Mouse (Mus musculus) central nervous system, embryonic 11.5 days (tissue): ENCODE measurements around the gene Fam57b. TPM values are rescaled to one million over a fixed set of nuclear protein-coding genes. Genes with fewer than 3 reads are reported as not detected.

ENCODE experiments used
- polyA plus RNA-seq: library from polyadenylated mRNA; depleted of rRNA; stranded (reverse); fragments of >200 nt; gene quantifications from 2 replicates; pipeline ENCODE4 v1.2.3, GENCODE M21; 2012; rRNA removed

The Fam57b gene
- polyA plus RNA-seq: 23.7 and 32.0 TPM in 2 replicates

DNA sequence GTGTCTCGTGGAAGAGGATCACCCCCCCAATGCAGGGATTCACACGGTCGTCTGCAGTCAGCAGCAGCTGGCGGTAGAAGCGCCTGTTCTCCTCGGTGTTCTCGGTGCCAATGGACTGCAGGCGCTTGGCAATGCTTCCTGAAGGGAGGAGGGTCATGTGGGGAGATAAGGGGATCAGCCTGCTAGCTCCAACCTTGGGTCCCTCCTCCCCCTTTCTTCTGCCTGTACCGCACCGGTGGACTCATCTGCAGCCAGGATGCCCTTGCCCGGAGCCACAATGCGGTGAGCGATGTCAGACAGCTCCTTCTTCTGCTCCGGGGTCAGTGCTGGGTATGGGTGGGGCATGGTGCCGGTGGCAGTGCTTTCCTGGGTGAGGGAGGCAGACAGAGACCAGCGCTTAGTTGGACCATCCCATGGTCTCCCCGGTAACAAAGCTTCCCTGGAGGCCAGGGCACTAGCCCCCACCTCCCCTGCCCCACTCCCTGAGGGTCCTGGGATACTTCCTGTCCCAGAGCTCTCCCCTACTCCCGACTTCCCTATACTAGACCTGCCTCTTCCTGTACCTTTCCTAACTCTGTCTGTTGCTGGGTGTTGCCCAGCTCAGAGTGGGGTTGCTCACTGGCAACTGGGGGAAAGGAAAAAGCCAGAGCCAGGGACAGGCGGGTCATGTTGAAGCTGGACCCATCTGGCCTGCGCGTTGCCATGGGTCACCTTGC is at the start of gene Fam57b:
TSS of gene Fam57b (plus strand) at position 258 of the 716 bp plus-strand sequence.

DNA sequence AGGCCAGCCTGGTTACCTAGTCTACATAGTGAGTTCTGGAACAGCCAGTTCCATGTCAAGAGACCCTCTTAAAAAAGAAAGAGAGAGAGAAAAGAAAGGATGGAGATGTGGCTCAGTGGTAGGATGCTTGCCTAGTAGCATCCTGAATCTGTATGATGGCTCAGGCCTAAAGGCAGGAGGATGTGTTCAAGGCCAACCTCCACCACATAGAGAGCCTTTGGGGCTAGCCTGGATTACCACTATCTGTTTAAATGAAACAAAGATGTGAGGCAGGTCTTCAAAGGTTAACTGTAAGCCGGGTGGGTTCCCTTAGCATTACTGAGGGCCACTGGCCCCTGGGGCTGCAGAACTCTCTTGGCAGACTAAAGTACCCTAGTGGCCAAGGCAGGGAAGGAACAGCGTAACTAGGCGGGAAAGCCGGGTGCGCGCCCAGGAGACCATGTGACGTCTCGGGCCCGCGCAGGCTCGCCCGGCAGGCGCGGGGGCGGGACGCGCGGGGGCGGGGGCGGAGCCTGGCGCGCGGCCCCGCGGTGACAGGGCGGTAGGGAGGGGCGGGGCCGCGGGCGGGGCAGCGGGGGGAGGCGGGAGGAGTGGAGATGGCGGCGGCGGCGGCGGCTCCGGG is 38.3 kb upstream of the Fam57b start, which contains the start of gene Mapk3:
TSS of gene Mapk3 (plus strand) at position 552 of the 622 bp plus-strand sequence.

GRCm38 (mm10) chr7:126766201-126766600 is 31.3 kb upstream of the Fam57b start, which contains the start of gene Gdpd3:
Gdpd3 (plus strand) TSS chr7:126766334.

DNA sequence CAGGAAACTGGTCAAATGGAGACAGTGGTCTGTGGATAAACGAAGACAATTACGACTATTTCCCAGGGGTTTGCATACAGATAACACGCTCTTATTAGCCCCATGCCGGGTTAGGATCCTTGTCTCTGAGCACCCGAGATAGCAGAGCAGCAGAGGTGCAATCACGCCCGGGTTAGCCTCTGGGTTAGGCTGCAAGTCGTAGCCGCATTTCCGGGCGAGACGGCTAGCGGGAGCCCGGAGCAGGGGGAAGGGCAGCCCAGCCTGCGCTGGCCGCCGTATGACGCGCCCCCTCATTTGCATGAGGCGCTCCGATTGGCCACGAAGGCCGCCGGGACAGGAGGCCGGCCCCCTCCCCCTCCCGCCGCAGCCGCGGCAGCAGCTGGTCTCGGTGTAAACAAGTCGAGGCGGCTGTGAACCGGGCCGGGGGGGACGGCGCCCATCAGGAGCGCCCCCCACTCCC is 20.8 kb upstream of the Fam57b start, which contains the start of gene Ypel3:
TSS of gene Ypel3 (plus strand) at position 358 of the 460 bp plus-strand sequence.

GRCm38 (mm10) chr7:126780971-126781635 is 16.4 kb upstream of the Fam57b start, which contains the start of gene Tbx6:
Tbx6 (plus strand) TSS chr7:126781483.

DNA sequence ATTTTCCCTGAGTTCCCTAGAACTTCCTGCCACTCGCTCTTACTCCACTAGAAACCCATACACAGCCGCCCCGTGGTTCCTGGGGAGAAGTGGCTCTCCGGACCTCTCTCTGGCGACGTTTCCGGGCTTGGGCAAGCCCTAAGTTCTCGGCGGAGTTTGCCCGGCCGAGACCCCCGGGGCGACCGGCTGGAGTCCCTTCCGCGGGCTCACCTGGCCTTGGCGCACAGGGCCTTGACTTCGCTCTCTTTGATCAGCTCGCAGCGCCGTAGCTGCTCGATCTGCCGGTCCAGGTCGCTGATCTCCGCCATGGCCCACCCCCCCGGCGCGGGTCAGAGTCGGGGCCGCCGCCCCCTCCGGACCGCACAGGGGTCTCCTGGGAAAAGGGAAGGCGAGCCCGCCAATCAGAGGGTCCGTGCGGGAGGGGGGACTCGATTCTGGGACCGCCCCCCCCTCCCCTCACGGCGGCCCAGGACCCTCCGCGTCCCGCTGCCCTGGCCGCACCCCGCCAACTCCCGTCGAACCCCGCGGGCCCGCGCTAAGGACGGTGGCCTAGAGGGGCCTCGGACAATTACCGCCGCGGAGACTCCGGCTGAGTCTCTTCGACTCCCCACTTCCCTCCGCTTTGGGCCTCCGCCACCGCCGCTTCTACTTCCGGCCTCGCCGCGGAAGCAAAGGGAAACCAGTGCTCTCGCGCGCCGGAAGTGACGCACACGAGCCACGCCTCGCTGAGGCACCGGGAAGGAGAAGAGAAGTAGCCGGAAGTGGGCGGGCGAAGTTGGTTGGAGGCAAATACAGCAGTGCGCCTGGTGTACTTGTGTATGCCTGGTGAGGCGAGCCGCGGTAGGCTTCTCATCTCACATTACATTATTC is 5.4 kb upstream of the Fam57b start, which contains the start of gene Ppp4c:
TSS of gene Ppp4c (minus strand) at position 646 of the 870 bp plus-strand sequence.

DNA sequence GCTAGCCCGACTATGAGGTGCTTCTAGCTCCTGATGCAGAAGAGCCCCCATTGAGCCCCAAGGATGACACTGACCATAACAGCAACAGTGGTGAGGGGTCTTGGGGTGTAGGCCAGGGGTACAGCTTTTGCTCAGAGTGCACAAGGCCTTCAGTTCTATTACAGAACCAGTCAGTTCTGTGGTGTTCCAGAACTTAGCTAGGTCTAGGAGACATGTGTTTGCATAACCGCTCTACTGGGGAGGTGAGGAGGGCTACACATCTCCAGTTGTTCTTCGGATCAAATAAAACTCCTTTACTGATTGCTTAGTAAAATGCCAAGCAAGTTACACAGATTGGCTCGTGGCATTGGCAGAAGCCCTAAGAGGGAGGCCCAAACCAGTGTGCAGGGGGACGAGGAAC is 34.1 kb downstream of the Fam57b start, which contains the start of gene 4930451I11Rik:
TSS of gene 4930451I11Rik (minus strand) at position 101 of the 400 bp plus-strand sequence.

GRCm38 (mm10) chr7:126847116-126847420 is 49.6 kb downstream of the Fam57b start, which contains the start of gene Doc2a:
Doc2a (plus strand) TSS chr7:126847416.

DNA sequence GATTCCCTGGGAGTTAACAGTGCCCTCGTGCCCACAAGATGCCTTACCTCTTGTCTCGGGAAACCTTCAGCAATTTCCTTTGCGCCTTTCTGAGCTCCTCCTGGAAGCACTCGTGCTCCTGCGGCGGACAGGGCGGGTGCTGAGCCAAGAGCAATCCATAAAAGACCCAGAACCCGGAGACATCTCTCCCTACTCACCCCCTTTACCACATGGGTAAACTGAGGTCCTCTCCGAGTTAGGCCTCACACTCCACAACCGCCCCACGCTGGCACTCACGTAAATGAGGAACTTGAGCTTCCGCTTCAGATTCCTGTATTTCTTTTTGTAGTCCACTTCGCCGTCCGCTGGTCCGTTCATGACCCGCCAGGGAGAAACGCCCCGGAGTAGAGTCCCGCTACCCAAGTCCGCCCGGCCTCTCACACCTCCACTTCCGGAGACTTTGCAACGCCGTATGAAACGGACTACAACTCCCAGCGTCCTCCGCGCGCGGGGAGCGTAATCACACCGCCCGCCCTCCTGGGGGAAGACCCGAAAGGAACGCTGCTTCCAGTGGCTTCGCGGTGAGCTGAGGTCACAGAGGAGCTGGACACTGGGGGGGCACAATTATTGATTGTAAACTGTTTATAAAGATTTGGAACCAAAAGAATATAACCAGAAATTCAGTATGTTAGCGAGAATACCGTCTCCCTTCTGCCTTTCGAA is 64.1 kb downstream of the Fam57b start, which contains the start of gene Hirip3:
TSS of gene Hirip3 (plus strand) at position 544 of the 702 bp plus-strand sequence.

DNA sequence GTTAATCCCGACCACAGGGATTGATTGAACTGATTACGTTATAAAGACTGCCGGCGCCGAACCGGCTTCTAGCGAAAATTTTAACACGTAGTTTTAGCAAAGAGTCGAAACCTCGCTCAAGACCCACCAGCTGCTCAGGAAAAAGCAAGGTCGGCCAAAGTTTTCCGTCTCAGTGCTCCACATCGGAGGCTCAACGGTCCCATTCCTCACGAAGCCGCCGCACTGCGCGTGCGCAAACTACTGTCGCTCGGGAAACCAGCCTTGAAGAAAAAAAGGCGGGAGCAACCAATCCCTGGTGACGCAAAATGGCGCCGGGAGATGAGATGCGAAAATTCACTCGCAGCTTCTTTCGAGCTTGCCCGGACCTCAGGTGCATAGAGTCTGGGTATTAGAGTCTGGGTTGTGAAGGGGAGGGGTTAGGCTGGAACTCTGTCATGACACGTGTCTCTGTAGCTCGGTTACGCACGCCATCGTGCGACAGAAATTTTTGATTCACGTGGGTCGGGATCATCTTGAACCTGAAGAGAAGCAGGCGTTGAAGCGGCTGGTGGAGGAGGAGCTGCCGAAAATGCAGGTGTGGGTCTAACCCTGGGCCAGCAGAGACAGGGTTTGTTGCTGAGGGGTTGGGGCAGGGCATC is 64.8 kb downstream of the Fam57b start, which contains the start of gene Ino80e:
TSS of gene Ino80e (minus strand) at position 231 of the 638 bp plus-strand sequence.

Other genes starting within 250 kb of the Fam57b start
- gene Eif3c, start 231.3 kb upstream of the Fam57b start, polyA plus RNA-seq: 169 and 181 TPM in 2 replicates
- gene Apobr, start 212.7 kb upstream of the Fam57b start, polyA plus RNA-seq: 0.61 and 0.98 TPM in 2 replicates
- 33.1 and 33.9 TPM in 2 replicates for gene Cln3, start 211.9 kb upstream of the Fam57b start, polyA plus RNA-seq
- gene Il27, start 202.7 kb upstream of the Fam57b start, polyA plus RNA-seq: not detected in 2 replicates
- gene Nupr1, start 166.8 kb upstream of the Fam57b start, polyA plus RNA-seq: 2.4 and 5.1 TPM in 2 replicates
- 35.7 and 51.2 TPM in 2 replicates for gene Sgf29, start 148.4 kb upstream of the Fam57b start, polyA plus RNA-seq
- 0.28 and 0.40 TPM in 2 replicates for gene Sult1a1, start 121.2 kb upstream of the Fam57b start, polyA plus RNA-seq
- 57.0 and 128 TPM in 2 replicates for gene Bola2, start 102.3 kb upstream of the Fam57b start, polyA plus RNA-seq
- gene Slx1b, start 101.9 kb upstream of the Fam57b start, polyA plus RNA-seq: 26.9 and 29.2 TPM in 2 replicates
- 36.3 and 47.5 TPM in 2 replicates for gene Coro1a, start 89.9 kb upstream of the Fam57b start, polyA plus RNA-seq
- 70.2 and 101 TPM in 2 replicates for gene Mapk3, start 38.1 kb upstream of the Fam57b start, polyA plus RNA-seq
- 8.5 and 8.8 TPM in 2 replicates for gene Gdpd3, start 31.3 kb upstream of the Fam57b start, polyA plus RNA-seq
- 80.9 and 93.6 TPM in 2 replicates for gene Ypel3, start 20.7 kb upstream of the Fam57b start, polyA plus RNA-seq
- 1.1 and 1.5 TPM in 2 replicates for gene Tbx6, start 16.2 kb upstream of the Fam57b start, polyA plus RNA-seq
- gene Ppp4c, start 5.2 kb upstream of the Fam57b start, polyA plus RNA-seq: 268 and 290 TPM in 2 replicates
- not detected in 2 replicates for gene 4930451I11Rik, start 34.0 kb downstream of the Fam57b start, polyA plus RNA-seq
- gene Doc2a, start 49.7 kb downstream of the Fam57b start, polyA plus RNA-seq: 4.1 and 5.6 TPM in 2 replicates
- 186 and 304 TPM in 2 replicates for gene Hirip3, start 64.3 kb downstream of the Fam57b start, polyA plus RNA-seq
- gene Ino80e, start 64.7 kb downstream of the Fam57b start, polyA plus RNA-seq: 63.3 and 64.6 TPM in 2 replicates
- 102 and 154 TPM in 2 replicates for gene Taok2, start 87.0 kb downstream of the Fam57b start, polyA plus RNA-seq
- gene Tmem219, start 125.2 kb downstream of the Fam57b start, polyA plus RNA-seq: 23.2 and 23.4 TPM in 2 replicates
- gene Kctd13, start 131.2 kb downstream of the Fam57b start, polyA plus RNA-seq: 26.0 and 28.2 TPM in 2 replicates
- 2.8 and 7.1 TPM in 2 replicates for gene Asphd1, start 151.9 kb downstream of the Fam57b start, polyA plus RNA-seq
- 14.5 and 15.0 TPM in 2 replicates for gene Sez6l2, start 152.9 kb downstream of the Fam57b start, polyA plus RNA-seq
- 72.5 and 93.7 TPM in 2 replicates for gene Cdipt, start 178.2 kb downstream of the Fam57b start, polyA plus RNA-seq
- 0.78 and 0.83 TPM in 2 replicates for gene Cdiptos, start 178.4 kb downstream of the Fam57b start, polyA plus RNA-seq
- 4.1 and 6.1 TPM in 2 replicates for gene Mvp, start 217.0 kb downstream of the Fam57b start, polyA plus RNA-seq
- gene Pagr1b, start 218.8 kb downstream of the Fam57b start, polyA plus RNA-seq: 0.20 and 0.56 TPM in 2 replicates
- 5.7 and 15.9 TPM in 2 replicates for gene Pagr1a, start 219.7 kb downstream of the Fam57b start, polyA plus RNA-seq
- gene Gm42742, start 223.4 kb downstream of the Fam57b start, polyA plus RNA-seq: 97.7 and 244 TPM in 2 replicates
- gene Prrt2, start 223.5 kb downstream of the Fam57b start, polyA plus RNA-seq: 4.3 and 19.0 TPM in 2 replicates
- 298 and 328 TPM in 2 replicates for gene Maz, start 229.4 kb downstream of the Fam57b start, polyA plus RNA-seq
- gene Kif22, start 244.8 kb downstream of the Fam57b start, polyA plus RNA-seq: 99.9 and 158 TPM in 2 replicates